Mouse (Mus musculus) kidney, postnatal 10 days (tissue): ENCODE results near the gene Tram2.

Source experiments
- DNase-seq: peaks from one replicate; pipeline ENCODE4 v3.0.0; 2021; ENCODE audit warnings: mixed read lengths

The Tram2 gene

DNA sequence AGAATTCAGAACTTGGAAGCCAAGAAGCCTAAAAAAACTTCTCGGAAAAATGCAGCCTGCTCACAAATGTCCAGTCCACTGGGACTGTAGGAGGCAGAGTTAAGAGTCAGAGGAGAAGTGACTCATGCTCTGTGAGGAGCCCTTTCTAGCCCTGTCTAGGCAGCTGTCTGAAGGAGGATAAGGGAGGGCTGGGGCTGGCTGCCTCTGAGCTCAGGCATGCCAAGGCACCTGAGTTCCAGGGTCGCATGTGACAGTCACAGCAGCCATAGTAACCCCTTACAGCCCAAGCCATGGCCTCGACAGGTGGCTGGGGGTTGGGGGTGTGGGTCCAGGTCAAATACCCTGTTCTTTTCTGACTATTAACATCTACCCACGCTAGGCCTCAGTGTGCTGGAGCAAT lies 70.1 kb downstream of the Tram2 start:
- peak; percentile 55 for DNase-seq

GRCm38 (mm10) chr1:21007941-21008701 lies 70.9 kb downstream of the Tram2 start:
- DNase-seq: peak; percentile 28

DNA sequence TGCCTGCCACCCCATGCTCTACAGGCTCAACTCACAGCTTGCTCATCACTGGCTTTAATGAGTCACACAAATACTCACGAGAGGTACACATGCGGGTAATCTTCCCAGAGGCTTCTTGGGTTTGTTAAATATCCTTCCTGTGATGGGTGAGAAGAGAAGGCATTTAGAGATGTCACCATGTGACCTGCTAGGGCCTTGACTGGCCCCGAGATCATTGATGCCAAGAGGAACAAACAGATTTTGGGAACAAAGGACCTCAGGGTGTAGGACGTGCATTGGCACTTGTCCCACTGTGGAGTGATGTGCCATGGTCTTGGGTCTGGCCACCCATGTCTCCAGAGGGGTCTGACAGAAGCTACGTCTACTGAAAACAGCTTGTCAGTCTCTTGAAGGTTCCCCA lies 72.3 kb downstream of the Tram2 start:
- peak; percentile 1 for DNase-seq

DNA sequence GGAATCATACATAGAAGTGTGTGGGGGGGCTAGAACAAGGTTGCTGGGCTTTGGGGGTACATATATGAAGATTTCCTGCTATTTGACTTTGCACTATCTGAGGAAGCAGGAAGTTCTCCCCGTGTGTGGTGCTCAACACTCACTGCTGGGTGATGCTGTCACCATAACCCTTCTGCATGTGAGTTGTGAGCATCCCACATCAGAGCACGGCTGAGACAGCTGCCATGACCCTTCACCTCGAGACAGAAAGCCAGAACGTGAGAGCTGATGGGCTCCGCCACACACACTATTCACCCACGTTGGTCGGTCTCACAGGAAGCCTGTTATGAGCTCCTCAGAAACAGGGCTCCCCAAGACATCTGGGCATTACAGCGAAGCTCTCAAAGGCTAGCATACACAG lies 74.4 kb downstream of the Tram2 start:
- no peak for DNase-seq

DNA sequence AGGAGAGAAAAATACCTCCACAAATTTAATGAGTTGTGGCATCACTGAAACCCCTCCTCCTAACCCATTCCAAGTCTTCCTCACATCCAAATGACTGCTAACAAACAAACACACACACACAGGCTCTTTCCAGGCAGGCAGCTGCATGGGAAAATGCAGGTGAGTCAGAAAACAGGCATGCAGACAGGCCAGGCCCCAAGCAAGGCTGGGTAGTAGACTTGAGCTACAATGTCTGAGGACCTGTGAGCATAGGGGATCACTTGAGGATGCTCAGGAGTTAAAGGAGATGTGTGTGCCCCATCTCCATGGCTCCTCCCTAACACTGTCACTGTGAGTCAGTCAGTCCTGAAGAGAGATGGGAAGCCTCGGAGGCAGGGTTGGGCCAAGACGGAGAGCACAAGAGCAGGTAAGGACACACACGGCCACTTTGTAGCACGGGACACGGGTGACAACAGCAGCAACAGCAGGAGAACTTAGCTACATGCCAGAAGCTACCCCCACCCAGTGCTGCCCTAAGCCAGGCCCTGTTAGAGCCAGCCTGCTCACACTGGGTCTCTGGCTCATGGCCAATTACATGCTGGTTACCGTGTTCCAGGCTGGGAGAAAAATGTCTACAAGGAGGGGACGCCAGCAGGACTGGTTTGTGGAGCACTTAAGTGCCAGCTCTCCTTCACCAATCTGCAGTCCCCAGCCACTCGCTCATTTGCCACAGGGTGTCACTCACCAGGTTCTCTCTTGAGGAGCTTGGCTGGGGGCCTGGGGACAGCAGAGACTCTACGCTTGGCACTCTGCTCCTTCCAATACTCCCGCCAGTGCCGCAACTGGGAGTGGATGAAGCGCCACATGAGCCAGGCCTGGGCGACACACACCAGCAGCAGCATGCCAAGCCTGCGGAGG lies 76.5 kb downstream of the Tram2 start:
- DNase-seq: no peak

GRCm38 (mm10) chr1:20997881-20998389 lies 81.1 kb downstream of the Tram2 start:
- no peak for DNase-seq

DNA sequence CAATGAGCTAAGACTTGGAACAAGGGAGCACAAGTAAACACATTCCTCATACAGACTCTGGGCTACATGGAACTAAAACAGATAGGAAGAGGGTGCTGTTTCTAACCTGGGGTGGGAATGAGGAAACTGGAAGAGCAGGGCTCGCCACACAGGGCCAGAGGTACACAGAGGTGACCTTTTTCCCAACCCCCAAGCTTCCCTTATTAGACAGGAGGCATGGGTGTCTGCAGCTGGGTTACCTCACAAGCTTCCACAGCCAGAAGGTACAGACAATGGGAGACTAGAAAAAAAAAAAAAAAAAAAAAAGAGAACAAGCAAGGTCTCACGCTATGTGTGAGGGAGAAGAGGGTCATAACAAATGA lies 81.7 kb downstream of the Tram2 start:
- DNase-seq: no peak

DNA sequence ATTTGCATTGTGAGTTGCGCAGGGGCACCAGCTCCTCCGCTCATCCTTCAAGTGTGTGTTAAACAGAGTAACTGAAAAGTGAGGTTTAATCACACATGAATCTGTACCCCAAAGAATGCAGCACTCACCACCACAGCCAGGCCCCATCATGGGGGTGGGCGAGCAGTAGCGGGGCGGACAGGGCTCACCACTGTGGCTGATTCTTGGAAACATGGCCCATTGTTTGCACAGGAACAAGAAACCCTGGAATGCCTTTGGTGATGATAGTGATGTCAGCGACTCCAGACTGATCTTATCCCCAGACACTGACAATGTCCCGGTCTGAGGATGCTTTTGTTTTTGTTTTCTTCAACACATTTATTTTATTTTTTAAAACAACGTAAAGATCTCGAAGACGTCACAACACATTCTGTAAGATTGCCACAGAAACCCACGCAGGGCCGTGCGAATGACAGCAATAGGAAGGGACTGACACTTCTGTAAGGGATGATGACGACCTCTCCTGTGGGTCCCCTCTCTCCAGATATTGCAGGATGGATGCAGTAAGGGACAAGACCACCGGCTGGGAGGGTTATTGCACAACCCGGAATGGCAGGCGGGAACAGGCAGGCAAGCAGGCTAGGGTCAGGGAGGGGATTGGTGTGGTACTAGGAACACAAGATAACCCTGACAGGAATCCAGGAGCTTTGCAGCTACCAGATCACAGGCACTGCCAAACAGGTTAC lies 82.3 kb downstream of the Tram2 start:
- DNase-seq: no peak

DNA sequence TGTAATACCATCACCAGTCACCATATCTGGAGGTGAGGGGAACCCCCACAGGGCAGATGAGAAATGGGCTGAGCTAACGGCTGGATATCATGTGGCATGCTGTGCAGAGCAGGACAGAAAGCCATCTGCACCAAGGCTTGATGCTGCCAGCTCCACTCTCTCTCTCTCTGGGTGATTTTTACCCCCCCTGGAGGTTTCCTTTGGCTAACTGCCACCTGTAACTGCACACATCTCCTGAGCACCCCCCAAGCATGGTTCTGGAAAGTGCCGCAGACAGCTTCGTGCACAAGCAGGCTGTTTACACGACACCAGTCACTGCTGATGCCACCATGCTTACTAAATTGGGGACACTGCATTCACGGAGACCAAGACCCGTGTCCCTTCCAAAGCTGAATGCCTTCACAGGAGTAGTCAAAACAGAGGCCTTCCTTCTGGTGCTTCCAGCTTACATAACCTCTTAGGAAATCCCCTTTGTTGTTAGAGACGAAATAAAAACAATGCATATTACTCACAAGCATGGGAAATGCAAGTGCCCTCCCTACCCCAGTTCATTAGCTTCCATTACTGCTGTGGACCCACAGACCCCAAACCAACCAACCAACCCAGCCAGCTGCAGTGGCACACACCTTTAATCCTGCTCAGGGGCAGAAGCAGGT lies 83.6 kb downstream of the Tram2 start:
- peak; percentile 23 for DNase-seq

DNA sequence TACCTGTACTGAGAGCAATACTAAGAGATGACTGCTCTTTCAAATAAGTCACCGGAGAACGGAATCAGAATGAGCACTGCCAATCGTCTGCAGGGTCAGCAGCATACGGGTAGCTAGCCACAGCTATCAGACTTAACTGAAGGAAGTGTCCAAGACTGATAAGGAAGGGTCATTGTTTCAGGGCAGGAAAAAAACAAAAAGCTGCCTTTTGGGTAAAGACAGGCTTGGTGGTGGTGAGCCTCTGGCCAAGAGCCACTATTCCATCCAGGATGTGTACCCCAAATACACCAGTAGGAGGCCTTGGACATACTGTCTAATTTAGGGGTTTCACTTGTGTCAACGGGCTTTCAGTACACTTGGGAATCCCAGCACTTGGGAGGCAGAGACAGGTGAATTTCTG lies 84.7 kb downstream of the Tram2 start:
- DNase-seq: no peak

DNA sequence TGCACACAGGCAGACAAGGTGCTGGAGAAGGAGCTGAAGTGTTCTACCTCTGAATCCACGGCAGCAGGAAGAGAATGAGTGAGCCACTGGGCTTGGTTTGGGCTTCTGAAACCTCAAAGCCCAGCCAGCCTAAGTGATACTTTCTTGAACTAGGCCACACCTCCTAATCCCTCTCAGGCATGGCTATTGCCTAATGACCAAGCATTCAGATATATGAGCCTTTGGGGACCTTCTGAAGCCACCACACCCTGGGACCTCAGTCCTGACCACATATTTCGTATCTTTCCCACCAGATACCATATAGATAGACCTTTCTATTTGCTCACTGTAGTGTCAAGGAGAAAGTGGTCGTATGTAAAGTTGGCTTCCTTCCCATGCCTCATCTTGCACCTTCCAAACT lies 85.3 kb downstream of the Tram2 start:
- no peak for DNase-seq

DNA sequence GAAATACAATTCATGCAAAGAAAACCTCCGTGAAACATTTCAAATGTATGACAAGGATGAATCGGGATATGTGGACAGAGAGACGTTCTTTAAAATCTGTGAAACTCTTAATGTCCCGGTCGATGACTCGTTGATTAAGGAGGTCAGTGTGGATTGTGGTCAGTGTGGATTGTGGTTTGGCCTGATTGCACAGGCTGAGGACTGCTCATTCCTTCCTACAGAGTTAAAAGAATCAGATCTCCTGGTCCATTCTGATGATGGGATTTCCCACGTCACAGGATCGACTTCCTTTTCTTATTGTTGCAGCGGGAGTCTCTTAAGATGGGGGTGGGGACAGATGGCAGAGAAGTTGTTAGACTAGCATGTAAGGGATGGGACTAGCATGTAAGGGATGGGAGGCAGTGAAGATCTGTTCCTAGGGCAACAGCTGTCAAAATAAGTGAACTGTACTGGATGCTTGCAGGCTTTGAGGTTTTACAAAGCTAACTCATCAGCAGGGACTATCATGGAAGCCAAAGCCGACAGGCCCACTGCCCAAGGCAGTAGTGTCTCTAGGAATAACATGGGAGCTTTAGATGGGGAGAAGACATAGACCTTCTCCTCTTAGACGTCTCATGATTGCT lies 89.5 kb downstream of the Tram2 start:
- no peak for DNase-seq

DNA sequence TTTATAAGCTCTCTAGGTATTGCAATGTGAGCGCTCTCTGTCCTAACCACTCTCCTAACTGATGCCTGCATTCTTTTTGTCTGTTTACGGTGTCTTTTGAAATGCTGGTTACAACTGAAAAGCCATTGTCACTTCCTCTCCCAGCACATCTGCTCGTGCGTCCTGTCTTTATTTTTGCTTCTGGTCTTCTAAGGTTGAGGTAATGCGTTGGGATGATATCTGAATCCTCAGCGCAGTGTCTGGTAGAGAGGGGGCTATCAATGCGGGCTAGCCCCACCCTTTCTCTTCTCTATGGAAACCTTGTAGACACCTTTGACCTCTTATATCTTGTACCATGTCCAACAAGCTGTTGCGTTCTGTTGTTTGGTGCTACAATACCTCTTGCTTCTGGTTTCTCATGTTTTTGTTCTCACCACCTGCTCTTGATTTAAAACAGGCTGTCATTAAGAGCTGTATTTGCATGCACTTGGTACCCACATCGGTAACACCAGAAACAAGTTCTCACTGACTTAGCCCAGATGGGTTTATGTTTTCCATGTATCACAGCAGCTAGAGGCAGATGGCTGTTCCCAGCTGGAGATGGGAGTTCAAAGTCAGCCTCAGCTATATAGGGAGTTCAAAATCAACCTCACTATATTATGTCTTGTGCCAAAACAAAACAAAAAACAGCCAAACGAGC lies 92.5 kb downstream of the Tram2 start:
- no peak for DNase-seq

DNA sequence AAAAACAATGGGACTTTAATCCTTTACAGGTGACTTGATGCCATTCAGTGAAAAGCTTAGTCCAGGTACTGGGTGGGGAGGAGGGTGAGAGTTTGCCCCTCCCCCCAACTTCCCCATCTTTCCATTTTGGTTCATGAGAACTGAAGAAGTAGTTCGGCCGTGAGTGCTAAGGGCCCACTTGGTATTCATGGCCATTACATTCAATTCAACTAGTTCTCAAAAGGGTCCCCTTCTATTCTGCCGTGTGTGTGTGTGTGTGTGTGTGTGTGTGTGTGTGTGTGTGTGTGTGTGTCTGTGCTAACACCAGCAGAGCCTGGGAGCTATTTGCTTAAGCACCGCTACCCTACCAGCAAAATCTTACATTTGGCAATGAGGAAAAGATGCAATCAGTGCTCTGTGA lies 94.4 kb downstream of the Tram2 start:
- no peak for DNase-seq

DNA sequence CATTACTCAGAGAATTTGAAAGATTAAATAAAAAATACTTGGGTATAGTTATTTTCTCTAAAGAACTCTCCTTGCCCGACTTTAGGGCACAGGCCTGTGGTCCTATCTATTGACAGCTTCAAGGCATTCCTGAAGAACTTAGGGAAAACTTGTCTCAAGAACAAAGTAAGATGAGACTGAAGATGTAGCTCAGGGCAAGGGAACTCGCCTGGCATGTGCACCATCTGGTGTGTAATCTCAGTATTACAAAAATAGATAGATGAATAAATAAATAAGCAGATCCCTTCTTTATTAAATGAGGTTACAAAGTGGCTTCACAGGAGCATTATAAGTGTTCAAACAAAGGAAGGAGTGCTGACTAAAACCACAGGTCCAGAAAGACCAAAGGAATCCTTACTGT lies 94.9 kb downstream of the Tram2 start:
- no peak for DNase-seq

- DNase-seq: no peak
These were observed 97.3 kb downstream of the Tram2 start for GRCm38 (mm10) chr1:20981764-20982163.

DNA sequence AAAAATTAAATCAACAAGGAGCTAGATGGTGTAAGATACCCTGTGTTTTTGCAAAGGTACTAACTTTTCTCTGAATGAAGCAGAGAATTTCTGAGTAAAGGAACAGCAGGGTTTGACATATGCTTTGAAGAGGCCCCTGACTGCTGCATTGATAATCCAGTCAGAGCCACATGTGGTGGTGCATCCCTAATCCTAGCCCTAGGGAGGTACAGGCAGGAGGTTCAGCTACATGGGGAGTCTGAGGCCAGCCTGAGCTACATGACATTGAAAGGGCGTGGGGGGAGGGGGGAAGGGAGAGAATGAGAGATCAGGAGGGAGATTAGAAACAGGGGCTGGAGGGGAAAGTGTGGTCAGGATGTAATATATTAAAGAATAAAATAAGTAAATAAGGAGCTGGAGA lies 98.5 kb downstream of the Tram2 start:
- no peak for DNase-seq

DNA sequence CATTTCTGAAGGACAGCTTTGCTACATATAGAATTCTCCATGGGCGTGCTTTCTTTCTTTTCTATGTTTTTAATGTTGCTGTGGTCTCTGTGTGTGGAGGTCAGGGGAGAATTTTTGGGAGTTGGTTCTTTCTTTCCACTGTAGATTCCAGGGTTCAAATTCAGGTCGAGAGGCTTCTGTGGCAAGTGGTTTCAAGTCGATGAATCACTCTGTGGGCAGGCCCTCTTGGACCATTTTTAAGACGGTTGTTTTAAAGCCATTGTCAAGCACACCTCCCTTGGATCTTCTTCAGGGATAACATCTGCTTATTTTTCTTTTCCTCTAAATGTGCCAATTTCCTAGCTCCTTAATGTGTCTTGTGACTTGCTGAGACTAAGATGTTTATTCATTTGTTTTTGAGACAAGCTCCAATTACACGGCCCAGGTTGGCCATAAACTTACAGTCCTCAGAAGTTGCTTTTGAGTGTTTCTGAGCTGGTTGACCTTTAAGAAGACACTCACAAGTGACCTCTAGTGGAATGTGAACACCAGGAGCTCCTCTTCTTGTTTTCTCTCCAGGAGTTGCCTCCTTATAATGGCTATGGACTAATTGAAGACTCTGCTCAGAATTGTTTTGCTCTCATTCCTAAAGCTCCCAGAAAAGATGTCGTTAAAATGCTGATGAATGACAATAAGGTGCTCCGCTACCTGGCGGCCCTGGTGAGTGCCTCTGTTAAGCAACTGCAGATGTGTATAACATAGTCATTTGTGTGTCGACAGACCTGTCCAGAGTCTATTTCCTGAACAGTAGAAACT lies 104.5 kb downstream of the Tram2 start:
- no peak for DNase-seq

DNA sequence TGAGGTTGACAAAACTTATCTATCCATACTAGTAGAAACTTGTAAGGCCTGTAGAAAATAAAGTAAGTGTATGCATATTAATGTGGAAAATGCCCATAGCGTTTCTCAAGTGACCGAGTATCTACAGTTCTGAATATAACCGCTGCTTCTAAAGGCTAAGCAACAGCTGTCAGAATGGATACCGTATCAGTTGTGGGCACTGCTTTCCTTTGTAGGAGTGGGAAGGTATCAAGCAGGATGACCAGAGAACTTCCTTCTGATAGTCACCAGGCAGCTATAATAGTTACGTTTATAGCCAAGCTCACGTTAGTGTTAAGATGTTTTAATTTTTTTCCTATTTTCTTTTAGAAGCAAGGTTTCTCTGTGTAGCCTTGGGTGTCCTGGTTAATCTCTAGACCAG lies 105.6 kb downstream of the Tram2 start:
- DNase-seq: no peak

DNA sequence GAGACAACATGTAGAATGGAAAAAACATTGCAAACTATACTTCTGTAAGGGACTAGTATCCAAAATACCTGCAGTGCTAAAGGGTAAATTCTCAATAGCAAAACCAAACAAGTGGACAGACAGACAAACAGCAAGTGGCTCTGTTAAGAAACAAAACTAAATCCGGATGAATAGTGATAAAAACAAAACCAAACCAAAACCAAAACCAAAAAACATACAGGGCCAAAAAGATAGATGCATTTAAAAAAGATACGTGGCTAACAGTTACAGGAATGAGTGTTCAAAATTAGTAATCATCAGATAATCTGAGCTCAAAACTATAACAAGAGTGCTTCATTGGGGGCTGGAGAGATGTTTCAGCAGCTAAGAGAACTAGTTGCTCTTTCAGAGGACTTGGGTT lies 109.4 kb downstream of the Tram2 start:
- DNase-seq: no peak

DNA sequence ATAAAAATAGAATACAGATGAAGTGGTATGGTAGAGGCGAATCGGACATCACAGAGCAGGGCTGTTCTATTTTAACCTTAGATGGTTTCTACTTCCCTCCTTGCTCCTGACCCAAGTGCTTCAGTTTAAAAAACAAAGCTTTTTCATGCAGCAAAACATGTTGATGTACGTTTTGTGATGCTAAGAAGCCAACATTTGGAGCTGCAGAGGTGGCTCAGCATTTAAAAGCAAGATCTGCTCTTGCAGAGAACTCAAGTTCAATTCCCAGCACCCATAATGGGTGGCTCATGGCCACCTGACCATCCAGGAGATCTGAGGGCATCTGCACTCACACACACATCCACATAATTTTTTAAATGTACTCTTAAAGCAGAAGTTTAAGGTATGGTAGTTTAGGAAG lies 124.2 kb downstream of the Tram2 start:
- DNase-seq: no peak
